Mouse (Mus musculus) ovary, postnatal 10 days (tissue): ENCODE measurements around the gene Ttc7b.

Source experiments
- DNase-seq: peaks from one replicate; pipeline ENCODE4 v3.0.0; 2022; ENCODE audit warnings: low spot score

The Ttc7b gene

GRCm38 (mm10) chr12:100381941-100382340 lies 138.7 kb downstream of the Ttc7b start:
- DNase-seq = no peak

DNA sequence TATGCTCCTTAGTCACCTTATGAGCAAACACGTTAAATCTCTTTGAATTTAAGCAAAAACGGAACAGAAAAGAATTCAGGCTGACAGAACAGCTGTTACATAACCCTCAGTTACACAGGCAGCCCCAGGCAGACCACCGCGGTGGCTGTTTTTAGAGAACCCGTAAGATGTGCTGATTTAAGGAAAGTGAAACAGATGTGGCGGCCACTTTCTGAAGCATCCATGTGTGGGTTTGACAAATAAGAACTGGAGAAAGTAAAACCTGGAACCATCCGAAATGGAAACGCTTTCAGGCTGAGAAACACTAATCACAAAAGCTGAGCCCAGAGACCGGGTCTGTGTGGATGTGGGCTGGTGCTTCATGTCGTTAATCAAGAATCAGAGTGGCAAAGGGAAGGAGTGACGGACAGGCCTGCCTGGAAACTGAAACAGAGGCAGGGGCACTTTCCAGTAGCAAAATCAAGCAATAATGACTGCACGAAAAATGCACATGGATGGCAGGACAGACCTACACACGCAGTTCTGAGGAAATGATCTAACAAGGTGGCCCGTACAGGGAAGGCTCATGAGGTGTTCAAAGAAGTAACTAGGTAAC lies 139.8 kb downstream of the Ttc7b start:
- DNase-seq = no peak

DNA sequence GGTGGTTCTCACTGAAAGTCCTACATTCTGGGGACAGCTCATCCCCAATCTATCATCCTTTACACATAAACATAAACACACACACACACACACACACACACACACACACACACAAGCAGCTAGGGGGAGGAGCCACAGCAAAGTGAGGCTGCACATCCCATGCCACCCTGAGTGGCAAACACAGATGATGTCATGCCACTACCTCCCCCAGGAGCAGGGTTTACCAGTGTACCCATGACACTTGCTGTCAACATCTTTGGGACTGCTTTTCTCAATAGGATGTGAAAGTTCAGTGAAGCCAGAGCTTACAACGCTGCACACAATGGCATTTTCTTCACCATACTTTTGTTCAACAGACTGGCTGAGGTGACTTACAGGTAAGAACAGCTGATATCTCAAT lies 140.8 kb downstream of the Ttc7b start:
- DNase-seq = no peak

DNA sequence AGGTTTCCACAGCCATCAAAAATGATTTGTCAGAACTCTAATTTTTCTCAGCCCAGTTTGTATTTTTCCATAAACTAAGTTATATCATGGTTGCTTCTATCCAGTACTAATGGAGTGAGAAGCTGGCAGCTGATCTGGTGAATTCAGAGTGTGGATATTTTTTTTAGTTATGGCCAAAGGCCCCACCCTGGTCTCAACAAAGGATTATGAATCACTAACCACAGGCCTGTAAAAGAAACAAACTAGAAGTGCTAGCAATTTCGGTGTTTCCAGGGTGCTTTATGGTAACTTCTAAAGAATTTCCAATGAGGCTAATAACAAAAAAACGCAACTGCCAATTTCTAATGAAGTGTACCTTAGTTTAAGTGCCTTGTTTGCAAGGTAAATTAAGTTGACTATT lies 142.4 kb downstream of the Ttc7b start:
- no peak for DNase-seq

- no peak for DNase-seq
Measured at GRCm38 (mm10) chr12:100377791-100378190, 142.8 kb downstream of the Ttc7b start.

- DNase-seq = no peak
Measured at GRCm38 (mm10) chr12:100375801-100376200, 144.8 kb downstream of the Ttc7b start.

GRCm38 (mm10) chr12:100372785-100373184 lies 147.8 kb downstream of the Ttc7b start:
- no peak for DNase-seq

GRCm38 (mm10) chr12:100372015-100372414 lies 148.6 kb downstream of the Ttc7b start:
- DNase-seq = no peak

DNA sequence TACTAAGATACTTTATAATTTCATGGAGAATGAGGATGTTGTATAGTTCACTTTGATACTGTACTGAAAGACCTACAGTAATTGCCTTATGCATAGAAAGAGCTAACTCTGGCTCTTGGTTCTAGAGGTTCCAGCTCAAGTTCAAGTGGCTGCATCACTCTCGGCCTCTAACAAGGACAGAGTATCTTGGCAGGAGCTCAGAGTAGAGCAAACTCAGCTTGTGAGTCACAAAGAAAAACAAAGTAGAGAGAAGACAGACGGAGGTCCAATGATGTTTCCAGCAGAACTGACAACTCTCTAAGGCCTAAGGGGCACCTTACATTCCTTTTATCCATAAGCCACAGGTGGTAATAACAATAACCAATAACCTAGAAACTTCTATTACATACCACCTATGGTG lies 150.8 kb downstream of the Ttc7b start:
- DNase-seq = no peak

- DNase-seq = no peak
Measured at GRCm38 (mm10) chr12:100369220-100369619, 151.4 kb downstream of the Ttc7b start.

- no peak for DNase-seq
Measured at GRCm38 (mm10) chr12:100361330-100361729, 159.3 kb downstream of the Ttc7b start.

DNA sequence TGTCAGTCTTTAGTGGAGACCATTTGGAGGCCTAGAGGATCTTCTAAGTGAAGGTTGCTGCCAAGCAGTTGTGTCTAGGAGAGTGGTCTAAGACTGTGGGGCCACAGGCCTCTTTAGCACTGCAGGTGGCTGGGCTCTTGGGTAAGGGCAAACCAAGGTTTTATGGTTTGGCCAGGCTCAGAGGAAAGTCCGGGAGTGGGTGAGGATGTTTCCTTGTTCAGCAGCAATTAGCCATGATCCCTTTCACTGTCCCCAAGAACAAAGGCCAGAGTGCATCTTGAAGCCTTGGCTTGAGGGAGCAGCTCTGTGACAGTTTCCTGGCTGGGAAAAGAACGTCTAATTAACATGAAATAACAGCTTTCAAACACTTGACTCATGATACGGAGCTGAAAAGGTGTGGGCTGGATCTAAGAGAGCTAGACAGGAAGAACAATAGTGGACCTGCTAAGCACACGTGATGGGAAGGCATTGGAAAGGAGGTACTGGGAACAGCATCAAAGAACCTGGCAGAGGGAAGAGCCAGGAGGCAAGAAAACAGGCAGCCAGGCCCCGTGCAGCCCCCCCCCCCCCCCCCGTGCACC lies 162.5 kb downstream of the Ttc7b start:
- DNase-seq = no peak

DNA sequence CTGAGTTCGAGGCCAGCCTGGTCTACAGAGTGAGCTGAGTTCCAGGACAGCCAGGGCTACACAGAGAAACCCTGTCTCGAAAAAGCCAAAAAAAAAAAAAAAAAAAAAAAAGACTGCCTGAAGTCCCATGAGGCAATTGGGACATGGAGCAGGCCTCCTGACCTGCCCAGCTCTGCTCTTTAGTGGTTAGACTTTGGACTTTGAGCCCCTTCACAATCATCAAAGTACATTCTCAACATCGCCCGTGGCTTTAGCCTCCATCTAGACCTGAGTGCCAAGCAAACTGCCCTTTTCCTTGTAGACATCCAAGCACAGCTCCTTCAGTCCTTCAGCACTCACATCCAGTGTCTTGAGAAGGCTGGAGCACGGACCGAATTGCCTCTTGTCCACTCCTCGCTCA lies 164.2 kb downstream of the Ttc7b start:
- no peak for DNase-seq

DNA sequence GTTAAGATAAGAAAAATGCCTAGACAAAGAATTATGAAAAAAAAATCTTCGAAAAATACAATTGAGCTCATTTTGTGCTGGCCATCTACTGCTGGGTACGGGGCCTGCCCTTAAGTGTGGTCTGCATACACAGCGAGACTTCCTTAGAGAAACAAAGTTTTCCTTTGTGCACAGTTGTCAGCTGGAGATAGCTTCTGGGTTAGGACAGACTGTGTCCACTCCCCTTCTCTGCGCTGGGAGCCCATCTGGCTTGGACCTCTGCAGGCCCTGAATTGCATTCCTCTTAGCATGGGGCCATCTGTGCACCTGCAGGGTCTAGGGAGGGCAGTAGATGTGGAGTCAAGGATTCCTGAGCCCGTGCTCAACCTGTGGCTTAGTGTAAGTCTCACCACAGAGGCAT lies 165.1 kb downstream of the Ttc7b start:
- no peak for DNase-seq

- no peak for DNase-seq
Measured at GRCm38 (mm10) chr12:100353954-100354353, 166.7 kb downstream of the Ttc7b start.

DNA sequence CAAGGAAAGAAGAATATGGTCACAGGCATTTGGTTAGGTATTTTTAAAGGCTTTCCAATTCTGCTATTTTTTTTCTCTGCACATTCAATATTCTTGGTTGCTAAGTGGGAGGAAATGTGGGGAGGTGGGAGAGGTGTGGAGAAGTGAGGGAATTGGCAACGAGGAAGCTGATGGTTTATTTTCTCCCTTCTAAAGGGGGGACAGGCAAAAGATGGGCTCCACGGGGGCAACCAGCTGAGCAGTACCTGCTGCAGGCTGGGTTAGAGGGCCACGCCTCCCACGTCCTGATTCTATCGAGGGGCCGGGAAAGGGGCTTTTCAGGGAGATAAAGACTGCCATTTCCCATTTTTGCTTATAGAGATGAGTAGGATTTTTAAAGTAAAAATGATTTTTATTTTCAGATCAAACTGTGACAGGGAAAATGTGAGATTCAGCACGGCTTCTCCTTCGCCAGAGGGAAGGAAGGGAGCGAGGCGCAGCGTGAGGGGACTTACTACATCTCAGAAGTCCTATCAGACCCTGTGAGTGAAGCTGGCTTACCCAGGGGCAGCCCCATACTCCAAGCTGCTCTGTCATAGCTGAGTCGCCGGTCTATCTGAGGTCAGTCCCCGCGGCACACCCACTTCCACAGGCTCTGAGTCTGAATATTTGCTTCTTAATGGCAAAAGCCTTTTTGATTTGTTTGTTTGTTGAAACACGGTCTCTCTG lies 167.4 kb downstream of the Ttc7b start:
- no peak for DNase-seq

GRCm38 (mm10) chr12:100352094-100352493 lies 168.5 kb downstream of the Ttc7b start:
- DNase-seq = no peak

DNA sequence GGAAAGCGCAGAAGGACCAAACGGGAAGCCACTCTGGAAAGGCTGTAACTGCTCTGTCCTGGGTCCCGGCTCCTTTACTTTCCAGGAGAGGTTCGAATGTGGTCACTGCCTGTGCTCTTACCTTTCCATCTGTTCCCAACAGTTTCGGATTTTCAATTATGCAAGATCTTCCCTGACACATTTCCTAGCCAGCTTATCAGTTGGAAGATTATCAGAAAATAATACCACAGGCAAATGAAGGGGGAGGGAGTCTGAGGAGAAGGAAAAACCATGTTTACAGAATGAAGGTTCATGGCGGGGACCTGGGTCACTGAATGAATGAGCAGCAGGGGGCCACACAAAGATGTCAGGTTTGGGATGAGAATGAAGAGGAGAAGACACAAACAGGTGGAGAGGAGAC lies 177.1 kb downstream of the Ttc7b start:
- no peak for DNase-seq

- DNase-seq = no peak
Measured at GRCm38 (mm10) chr12:100341614-100342013, 179.0 kb downstream of the Ttc7b start.

- DNase-seq = no peak
Measured at GRCm38 (mm10) chr12:100340901-100341460, 179.6 kb downstream of the Ttc7b start.

- no peak for DNase-seq
Measured at GRCm38 (mm10) chr12:100338055-100338454, 182.6 kb downstream of the Ttc7b start.

- no peak for DNase-seq
Measured at GRCm38 (mm10) chr12:100337351-100338018, 183.1 kb downstream of the Ttc7b start.

DNA sequence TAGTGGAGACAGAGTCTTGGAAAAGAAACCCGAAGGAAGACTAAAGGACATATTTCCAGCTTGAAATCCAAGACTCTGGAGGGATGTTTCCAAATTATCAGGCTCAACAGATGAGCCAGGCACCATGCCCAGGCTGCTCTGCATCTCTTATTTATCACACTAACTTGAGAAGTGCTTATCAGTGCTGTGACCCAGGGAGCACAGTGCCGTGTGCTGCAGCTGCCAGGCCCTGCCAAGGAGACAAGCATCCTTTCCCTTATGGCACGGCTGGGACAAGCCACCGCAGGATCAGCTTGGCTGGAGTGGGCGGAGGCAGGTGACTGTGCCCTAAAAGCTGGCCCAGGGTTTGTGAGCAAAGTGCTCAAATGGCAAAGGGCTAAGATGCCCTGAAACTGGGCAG lies 184.4 kb downstream of the Ttc7b start:
- DNase-seq = no peak
